7 mouse cellular contexts compared by ENCODE assay signal in genomic region chr1:65112031-65112806, GRCm38 (mm10). TPM values are rescaled to one million over a fixed set of nuclear protein-coding genes. Genes with fewer than 3 reads are reported as not detected.
DNase-seq lines count a peak whose midpoint lies in the region; ATAC-seq lines count a peak whose summit lies in the region.

No protein-coding gene starts in this region.

- DNase-seq in adrenal gland, adult (ENCODE audit: inconsistent age in 2 of 2, low spot score in 1 of 2): peak; percentile 71 to 92
- DNase-seq in cerebellum, postnatal 10 days: peak; percentile 87 to 91
- DNase-seq in frontal cortex, postnatal 36 days (ENCODE audit: low spot score in 2 of 2): peak; percentile 64 to 70
- DNase-seq in hindlimb bud, embryonic 11.5 days (ENCODE audit: extremely low spot score, low read depth, low spot score): peak; percentile 90
- DNase-seq in left cerebral cortex, adult 9 months (ENCODE audit: low spot score in 2 of 2): peak; percentile 22 to 66
- DNase-seq in right cerebral cortex, postnatal 25 days: peak; percentile 34

- ATAC-seq in megakaryocyte, adult 5-6 weeks (ENCODE audit: poor library complexity, severe bottlenecking): peak; percentile 40

RNA-seq across cellular contexts. Expression of gene Gm28845, which starts 7.1 kb away (rescaled TPM):
- not detected in 2 replicates for total RNA-seq in megakaryocyte, adult 5-6 weeks (2015)
- not detected in 2 replicates for total RNA-seq in megakaryocyte, adult 5-6 weeks (2017)

RNA-seq across cellular contexts. Expression of gene Cryga, which starts 9.0 kb away (rescaled TPM):
- total RNA-seq in megakaryocyte, adult 5-6 weeks (2015): not detected in 2 replicates
- total RNA-seq in megakaryocyte, adult 5-6 weeks (2017): not detected in 2 replicates

RNA-seq across cellular contexts. Expression of gene D630023F18Rik, which starts 10.8 kb away (rescaled TPM):
- total RNA-seq in megakaryocyte, adult 5-6 weeks (2015): 0.39 and 1.1 TPM in 2 replicates
- 0.73 and 1.5 TPM in 2 replicates for total RNA-seq in megakaryocyte, adult 5-6 weeks (2017)

RNA-seq across cellular contexts. Expression of gene Crygb, which starts 30.1 kb away (rescaled TPM):
- total RNA-seq in megakaryocyte, adult 5-6 weeks (2015): not detected in 2 replicates
- not detected in 2 replicates for total RNA-seq in megakaryocyte, adult 5-6 weeks (2017)

RNA-seq across cellular contexts. Expression of gene Crygc, which starts 38.7 kb away (rescaled TPM):
- total RNA-seq in megakaryocyte, adult 5-6 weeks (2015): not detected in 2 replicates
- total RNA-seq in megakaryocyte, adult 5-6 weeks (2017): not detected in 2 replicates

Comparison
In these comparisons a context has a peak if more than half of its experiments do, and no peak if none do; other contexts are left out.
1. Peak in every context shown above with its lines: DNase-seq and ATAC-seq.
2. DNase-seq: peak in every context shown above with its lines; median percentile 90 in hindlimb bud, embryonic 11.5 days; 89 in cerebellum, postnatal 10 days; 82 in adrenal gland, adult; 67 in frontal cortex, postnatal 36 days; 44 in left cerebral cortex, adult 9 months; 34 in right cerebral cortex, postnatal 25 days.